Mouse (Mus musculus) gastrocnemius, adult 8-10 months (tissue): ENCODE results near the gene Tuba8. TPM values are rescaled to one million over a fixed set of nuclear protein-coding genes. Genes with fewer than 3 reads are reported as not detected.

Source experiments
- DNase-seq, 2 experiments: peaks; one replicate each; pipeline ENCODE4 v3.0.0; 2022; ENCODE audit warnings: low spot score in 2 of 2
- total RNA-seq, 4 experiments: library from RNA; stranded (reverse); gene quantifications; 2 replicates each; pipeline ENCODE4 v1.2.4; 2022

The Tuba8 gene
- total RNA-seq, 4 experiments from 2014 or later: 231 to 245 (median 239) TPM

DNA sequence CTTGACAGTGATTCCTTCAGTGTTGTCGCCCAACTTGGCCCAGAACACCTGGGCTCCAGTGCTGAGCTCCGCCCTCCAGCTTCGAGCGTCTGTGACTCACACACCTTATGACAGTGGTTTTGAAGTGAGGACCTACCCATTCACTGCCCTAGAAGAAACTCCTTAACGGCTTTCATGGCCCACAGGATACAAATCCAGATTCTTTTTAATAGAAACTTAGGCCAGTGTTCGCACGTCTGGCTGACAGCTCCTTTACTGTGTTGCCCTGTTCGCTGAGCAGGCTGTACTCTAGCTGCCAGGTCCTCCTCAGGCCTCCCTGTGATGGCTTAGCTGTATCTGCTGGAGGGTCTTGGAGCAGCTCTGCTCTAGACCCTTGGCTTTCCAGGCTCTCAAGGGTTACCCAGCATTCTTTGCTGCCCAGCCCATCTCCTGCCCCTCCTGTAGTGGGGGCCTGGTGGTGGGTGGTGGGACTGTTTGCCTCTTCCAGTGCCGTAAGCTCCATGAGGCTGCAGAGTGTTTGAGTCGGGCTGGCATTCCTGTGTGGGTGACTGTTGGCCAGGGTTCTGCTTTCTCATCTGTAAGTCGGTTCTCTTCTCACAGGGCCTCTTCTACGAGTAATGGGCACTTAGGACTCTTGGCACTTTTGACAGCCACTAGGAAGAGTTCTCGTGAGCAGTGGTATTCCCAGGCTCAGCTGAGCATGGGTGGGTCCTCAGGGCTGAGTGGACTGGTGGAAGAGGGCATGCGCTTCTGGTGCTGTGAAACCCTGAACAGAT is 15.4 kb upstream of the Tuba8 start:
- DNase-seq: no peak

DNA sequence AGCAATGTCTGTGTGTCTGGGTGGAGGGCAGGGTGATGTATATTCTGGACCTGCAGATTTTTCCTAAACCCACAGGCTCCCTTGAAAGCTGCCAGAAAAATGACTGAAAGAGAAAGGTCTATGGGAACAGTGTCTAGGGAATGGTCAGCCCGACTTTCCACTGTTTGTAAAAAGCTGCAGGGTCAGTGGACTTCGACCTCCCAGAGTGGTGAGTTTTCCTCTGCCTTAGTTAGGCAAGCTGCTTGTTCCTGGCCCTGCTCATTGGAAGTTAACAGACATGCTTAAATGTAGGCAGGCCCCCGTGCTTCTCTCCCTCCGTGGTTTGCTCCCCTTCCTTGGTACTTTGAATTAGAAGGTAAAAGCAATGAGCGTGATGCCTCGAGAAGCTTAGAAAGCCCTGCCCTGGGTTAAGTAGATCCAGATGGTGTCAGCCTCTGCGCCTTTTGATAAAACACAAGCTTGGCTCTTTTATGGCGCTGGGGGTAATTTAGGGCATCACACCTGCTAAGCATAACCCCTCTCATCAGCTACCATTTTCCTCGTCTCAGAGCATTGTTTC is 12.6 kb upstream of the Tuba8 start:
- DNase-seq: no peak

DNA sequence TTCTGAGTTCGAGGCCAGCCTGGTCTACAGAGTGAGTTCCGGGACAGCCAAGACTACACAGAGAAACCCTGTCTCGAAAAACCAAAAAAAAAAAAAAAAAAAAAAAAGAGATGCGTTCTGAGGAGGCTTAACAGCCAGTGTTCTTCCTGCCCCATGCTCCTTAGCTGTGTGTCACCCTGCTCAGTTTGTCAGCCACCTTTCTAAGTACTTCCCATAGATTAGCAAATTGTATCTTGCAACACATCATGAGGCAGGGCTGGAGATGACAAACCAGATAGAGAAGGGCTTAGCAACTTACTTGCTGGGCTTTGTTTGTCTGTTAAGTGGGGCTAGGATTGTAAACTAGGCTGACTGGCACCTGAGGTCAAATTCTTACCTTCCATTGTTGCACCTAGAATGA is 10.0 kb upstream of the Tuba8 start:
- no peak for DNase-seq

DNA sequence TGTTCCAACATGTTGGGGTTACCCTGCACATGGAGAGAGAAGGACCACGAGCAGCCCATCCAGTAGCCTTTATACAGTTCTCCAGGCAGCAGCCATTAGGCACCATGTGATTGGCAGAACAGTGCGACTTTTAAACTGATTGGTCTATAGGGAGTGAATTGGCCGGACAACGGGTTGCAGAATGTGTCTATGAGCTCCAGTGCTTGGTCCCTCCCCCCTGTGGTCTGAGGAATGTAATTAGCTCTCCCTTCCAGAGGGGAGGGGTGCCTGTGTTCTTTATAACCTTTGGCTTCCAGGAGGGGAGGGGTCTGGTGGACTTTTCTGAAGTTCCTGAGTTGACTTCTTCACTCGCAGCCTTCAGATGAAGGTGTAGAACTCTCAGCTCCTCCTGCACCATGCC is 8.5 kb upstream of the Tuba8 start:
- no peak for DNase-seq

DNA sequence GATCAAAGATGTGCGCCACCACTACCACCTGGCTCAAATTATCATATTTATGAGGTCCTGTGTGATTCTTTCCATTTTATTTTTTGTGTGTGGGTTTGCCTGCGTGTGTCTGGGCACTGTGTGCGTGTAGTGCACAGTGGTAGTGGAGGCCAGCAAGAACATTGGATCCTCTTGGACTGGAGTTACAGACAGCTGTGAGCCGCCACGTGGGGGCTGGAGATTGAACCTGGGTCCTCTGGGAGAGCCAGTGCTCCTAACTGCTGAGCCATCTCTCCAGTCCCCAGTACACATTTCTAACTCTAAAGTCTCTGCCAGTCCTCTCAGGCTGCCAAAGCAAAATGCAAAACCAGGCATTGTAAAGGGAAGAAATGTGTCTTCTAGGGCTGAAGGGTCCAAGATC is 4.0 kb upstream of the Tuba8 start:
- no peak for DNase-seq

DNA sequence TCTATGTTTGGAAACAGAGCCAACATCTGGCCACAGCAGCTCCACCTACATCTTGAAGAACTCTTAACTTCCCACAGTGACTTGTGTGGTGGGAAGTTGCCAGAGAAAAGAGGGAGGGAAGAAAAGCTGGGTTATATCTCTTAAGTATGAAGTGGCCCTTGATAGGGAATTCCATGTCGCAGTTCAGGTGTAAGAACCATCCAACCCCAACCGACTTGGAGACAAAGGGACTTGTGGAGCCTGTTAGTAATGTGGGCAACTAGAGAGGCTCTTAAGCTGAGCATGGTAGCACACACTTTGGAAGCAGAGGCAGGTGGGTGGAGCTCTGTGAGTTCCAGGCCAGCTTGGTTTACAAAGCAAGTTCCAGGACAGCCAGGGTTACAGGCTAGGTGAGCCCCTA is 912 bp upstream of the Tuba8 start:
- DNase-seq: no peak

DNA sequence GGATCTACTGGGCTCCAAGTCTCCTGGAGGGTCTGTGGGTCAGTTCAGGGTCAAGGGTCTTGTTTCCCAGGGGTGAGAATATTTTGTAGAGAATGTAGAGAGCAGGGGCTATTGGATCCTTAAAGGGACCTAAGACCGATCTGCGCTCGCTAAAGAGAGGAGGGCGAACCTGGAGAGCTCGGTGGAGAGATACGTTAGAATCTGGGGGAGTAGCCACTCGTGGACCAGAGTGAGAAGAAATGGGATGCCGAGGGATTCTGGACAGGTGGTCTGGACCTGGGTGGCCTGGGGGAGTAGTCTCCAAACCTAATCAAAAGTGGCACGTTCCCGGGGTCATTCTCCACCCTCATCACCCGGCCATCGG is 412 bp downstream of the Tuba8 start:
- DNase-seq: no peak

DNA sequence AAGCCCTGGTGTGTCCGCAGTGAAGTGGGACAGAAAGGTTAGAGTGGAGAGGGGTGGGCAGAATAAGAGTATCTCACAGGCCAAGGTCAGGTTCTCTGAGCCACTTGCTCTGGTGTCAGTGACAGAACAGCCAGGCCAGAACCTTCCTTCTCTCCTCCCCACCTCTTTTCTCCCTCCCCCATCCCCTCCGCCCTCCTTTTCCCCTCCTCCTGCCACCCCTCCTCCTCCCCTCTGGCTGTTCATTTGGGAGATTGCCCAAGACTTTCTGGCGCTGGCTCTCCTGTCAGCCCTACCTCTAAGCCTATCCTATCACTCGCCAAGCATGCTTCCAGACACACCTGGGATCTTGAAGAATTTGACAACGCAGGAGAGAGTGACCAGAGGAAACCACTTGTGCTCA is 1.2 kb downstream of the Tuba8 start:
- peak; percentile 52 to 69 for DNase-seq

DNA sequence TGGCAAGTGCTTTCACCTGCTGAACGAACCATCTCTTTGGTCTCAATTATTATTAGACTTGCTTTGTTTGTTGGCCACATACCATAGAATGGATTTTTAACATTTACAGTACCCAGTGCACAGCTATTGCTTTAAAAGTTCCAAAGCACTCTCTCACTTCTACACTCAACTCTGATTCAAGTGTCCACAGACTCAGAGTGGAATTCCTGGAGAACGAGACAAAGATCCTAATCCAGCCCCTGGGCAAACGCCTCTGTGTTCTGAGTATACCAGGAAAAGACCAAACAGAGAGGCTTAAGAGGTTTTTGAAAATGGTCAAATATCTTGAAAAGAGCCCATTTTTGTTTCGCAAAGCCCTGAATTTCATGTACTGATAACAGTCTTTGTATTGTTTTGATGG is 2.5 kb downstream of the Tuba8 start:
- DNase-seq: no peak

DNA sequence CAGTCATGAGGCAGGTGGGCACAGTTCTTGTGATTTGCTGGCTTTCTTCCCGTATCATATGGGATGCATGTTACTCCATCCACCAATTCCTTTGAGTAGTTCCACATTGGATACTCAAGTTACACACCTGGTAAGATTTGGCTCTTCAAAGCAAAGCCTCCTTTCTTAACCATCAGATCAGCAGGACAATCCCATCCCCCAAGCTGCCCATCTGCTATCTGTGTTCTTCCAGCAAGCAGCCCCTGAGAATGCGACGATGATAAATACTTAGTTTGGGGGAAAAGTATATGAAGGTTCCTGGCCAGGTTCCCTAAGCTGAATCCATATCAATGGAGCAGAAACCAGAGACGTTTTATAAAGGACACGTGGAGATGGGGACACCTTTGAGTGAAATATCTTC is 3.7 kb downstream of the Tuba8 start:
- DNase-seq: no peak

DNA sequence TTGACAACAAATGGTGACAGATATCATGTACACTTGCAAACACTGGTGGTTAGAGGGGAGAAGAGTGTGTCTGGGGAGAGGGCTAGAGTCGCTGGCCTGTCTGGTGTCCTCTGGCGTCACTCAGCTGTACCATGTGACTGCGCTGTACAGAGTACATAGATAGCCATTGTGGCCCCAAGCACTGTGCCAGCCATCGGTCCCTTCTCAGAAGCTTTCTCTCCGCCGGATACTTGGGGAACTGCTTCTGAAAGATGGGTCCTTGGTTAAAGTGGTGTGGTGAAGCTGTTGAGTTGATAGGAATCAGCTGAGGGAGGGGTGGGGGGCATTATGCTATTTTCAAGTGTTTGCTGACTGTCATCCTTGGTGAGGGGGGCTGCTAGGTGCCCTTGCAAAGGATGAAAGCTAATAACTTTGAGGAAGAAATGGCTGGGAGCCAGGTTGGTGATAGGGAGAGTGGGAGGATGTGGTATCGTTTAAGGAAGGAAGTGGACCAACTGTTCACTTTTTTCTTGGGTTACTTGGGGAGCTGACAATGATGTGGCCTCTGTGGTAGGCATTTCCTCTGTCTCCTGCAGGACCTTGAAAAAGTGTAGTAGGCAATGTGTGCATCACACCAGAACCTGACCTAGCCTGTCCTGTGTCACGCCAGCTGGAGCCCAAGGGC is 4.3 kb downstream of the Tuba8 start:
- DNase-seq: no peak

DNA sequence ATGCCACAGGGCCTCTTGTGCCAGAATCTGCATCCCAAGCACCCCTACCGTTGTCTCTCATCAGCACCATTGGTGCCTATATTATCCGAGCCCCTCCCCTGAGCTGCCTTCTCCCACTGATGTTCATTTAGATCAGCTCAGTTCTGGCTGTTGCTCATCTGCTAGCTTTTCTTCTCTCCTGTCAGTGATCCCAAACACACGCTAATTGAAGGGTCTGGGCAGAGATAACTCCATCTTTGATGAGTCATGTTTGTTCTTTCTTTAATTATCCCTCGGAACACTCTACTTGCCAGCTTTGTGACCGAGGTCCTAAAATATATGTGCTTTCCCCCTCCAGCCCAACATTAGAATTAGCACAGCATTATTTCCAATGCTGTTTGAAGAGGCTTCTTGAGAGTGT is 4.8 kb downstream of the Tuba8 start:
- no peak for DNase-seq

DNA sequence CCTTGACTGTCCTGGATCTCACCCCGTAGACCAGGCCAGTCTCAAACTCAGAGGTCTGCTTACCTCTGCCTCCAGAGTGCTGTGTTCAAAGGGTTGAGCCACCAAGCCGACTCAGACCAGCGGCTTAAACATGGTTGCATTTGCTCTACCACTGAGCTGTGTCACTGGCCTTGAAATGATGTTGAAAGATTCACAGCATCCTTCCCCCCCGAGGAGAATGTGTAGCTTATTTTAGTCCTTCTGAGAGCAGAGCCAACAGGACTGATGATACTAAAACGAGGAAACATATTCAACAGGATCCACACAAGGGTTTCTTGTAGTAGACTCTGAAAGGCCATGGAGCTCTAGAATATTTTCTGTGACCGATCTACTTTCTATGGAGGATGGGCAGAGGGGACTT is 5.4 kb downstream of the Tuba8 start:
- no peak for DNase-seq

DNA sequence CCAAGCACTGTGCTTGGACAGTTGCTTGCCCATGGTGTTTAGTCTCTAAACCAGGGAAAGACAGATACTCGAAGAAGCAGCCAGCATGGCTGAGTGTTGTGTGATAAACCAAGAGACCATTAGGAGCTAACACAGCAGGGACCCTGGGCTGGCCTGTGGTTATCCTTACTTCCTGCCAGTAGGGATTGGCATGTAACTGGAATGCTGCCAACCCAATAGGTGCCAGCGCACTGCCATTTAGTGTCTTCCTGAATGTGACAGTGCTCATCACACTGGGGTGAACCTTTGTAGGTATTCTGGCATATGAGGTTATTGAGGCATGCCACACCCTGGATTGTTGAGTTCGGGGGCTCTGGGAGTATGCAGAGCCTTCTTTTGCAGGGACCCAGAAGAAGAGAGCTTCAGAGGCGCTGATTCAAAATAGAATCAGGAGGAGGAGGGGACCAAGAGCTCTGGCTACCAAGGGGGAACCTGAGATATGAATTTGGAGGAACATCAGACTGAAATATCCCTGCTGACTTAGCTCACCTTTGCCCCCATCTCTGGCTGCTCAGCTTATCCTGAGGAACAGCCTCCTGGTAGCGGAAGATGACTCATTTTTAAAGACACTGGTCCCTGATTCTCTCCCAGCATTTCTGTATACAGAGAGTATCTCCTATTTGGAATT is 6.2 kb downstream of the Tuba8 start:
- DNase-seq: peak; percentile 57 to 62

DNA sequence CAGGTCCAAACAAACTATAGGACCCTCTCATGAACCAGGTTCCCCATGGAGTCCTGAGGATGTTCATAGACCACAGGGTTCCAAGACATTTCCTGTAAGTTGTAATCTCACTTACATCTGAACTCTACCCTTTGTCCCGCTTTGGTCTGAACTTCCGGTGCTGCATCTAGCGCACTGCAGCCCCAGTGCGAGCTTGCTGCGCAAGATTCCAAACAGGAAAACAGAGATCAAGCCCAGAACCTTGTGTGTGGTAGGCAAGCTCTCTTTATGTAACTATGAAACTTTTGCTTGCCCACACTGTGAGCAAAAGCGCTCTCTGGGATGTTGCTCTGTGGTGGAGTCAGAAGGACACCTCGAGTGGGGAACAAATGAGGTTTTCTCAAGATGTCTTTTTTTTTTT is 7.5 kb downstream of the Tuba8 start:
- DNase-seq: no peak

DNA sequence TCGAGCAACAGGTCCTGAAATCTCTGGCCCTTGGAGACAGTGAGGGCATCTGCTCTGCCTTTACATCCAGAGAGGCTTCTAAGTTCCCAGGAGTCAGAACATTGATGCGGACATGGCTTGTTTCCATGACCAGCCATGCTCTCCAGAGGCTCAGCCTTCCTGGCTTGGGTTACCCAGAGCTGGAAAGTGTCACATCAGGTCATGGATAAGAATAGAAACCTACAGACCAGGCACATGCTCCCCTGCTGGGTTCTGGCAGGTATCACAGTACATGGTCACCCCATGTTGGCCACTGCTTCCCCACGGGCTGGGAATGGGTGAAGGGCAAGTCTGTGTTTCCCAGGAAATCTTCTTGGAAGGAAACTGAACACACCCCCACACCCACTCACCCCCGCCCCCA is 8.9 kb downstream of the Tuba8 start:
- peak; percentile 64 to 75 for DNase-seq

DNA sequence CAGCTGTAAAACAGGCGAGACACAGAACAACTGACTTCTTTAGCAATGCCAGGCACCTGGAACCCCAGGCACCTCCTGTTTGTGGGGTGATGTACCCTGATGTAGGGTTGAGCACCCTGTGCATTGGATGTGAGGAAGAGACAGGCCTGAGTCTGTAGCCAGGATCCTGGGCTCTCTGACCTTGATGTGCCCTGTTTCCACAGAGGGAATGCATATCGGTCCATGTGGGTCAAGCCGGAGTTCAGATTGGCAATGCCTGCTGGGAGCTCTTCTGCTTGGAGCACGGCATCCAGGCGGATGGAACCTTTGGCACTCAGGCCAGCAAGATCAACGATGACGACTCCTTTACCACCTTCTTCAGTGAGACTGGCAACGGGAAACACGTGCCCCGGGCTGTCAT is 9.7 kb downstream of the Tuba8 start:
- no peak for DNase-seq

DNA sequence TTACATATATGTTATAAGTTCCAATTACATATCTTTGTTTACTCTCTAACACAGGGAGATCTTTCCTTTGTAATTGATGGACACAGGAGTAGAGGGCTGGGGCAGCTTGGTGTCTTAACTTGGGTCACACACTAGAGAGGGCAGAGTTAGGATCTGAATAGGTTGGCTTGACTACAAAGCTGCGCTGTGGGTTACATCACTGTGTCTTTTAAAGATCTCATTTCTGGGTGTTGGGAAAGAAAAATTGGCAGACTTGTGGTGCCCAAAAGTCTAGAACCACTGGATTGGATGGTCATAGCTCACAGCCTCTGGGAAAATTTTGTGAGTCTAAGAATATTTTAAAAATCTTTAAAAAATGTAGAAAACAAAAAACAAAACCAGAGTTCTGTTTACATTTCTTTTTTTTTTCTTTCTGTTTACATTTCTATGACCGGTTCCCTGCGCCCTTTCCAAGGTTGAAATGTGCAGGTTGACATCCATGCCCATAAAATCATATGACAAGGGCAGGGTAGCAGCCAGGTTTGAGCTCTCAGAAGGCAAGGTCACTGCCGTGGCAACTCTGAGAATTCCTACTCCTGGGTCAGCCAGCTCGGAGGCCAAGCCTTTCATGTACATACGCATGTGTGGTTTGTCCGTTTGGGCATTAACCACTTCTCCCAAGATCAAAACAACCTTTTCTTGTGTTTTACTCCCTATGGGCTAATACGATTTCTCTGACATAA is 11.5 kb downstream of the Tuba8 start:
- no peak for DNase-seq

DNA sequence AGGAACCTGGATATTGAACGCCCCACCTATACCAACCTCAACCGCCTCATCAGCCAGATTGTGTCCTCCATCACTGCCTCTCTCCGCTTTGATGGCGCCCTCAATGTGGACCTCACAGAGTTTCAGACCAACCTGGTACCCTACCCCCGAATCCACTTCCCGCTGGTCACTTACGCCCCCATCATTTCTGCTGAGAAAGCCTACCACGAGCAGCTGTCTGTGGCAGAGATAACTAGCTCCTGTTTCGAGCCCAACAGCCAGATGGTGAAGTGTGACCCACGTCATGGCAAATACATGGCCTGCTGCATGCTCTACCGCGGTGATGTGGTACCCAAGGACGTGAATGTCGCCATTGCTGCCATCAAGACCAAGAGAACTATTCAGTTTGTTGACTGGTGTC is 12.5 kb downstream of the Tuba8 start:
- DNase-seq: no peak

DNA sequence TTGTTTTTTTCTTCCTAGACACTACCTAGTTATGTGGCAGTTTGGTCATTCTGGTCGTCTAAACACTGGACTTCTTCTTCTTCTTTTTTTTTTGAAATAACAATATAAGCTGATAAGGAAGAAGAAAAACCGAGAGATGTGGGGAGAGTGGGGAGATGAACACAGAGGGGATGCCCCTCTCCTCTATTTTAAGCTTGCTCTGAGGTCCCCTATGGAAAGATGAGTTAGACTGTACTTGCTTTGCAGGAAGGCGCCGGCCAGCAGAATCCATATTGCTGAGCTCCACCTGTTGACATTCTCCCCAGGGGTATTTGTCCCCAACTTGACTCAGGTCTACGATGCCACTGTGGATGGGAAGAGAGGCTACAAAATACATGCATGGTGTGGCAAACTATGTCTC is 13.6 kb downstream of the Tuba8 start:
- DNase-seq: no peak

DNA sequence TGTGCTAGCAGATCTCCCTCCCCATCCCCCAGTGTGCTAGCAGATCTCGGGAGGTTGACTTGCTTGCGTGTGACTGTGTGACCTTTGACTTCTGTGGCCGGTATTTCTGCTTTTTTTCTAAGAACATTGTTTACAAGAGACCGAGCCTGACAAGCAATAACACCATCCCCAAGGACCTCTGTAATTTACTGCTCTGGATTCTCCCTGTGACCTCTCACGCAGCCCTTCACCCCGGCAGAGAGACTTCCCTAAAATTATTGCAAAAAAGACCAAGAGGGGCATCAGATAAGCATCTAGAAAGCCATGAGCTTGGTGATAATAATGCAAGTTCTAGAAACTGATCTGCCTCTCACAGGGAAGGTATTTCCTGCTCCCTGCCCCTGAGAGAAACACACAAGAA is 14.5 kb downstream of the Tuba8 start:
- DNase-seq: no peak

DNA sequence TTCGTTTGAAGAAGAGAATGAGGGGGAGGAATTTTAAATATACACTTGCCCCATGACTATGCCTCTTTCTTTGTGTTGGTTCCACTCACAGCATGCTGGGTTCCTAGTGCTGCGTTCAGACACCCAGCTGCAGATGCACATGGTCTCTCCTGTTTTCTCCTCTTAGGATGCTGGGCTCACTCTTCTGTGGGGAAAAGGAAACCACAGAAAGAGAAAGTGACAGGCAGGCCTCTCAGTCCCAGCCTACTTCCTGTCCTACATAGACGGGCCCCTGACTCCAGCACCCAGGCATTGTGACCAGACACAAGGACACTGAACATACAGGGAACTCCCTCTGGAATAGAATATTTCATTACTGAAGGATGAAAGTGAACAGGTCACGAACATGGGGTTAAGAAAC is 15.5 kb downstream of the Tuba8 start:
- DNase-seq: no peak
